Mouse (Mus musculus) forebrain, postnatal 0 days (tissue): ENCODE data around the gene Jmjd4. TPM values are rescaled to one million over a fixed set of nuclear protein-coding genes. Genes with fewer than 3 reads are reported as not detected.

Experiments used
- ATAC-seq: fragments of 200-750 bp; cut with Nextera tagmentation; 2 replicates; pipeline ENCODE4 v1.8.0; 2017; ENCODE audit warnings: mild to moderate bottlenecking, moderate library complexity
- DNase-seq: peaks from one replicate; pipeline ENCODE4 v3.0.0-alpha.2; 2015
- H3K27ac ChIP-seq: fragments of 300-500 bp; sonication (generic); 2 replicates; pipeline ENCODE4 v1.5.1; 2014; ENCODE audit warnings: low read depth, mild to moderate bottlenecking, antibody characterized with exemption, low read length, moderate library complexity, mixed read lengths
- H3K27me3 ChIP-seq: fragments of 300-500 bp; sonication (generic); 2 replicates; pipeline ENCODE4 v1.6.1; 2014; ENCODE audit warnings: mild to moderate bottlenecking, low read length, mixed read lengths; ENCODE audit not compliant: insufficient read depth
- H3K36me3 ChIP-seq: fragments of 300-500 bp; sonication (generic); 2 replicates; pipeline ENCODE4 v1.6.1; 2014; ENCODE audit warnings: mild to moderate bottlenecking, moderate library complexity; ENCODE audit not compliant: insufficient read depth
- H3K4me1 ChIP-seq: fragments of 300-500 bp; sonication (generic); 2 replicates; pipeline ENCODE4 v1.6.1; 2014; ENCODE audit warnings: antibody characterized with exemption; ENCODE audit not compliant: insufficient read depth
- H3K4me2 ChIP-seq: fragments of 300-500 bp; sonication (generic); 2 replicates; pipeline ENCODE4 v1.6.1; 2014; ENCODE audit warnings: low read depth, mild to moderate bottlenecking, moderate library complexity
- H3K4me3 ChIP-seq: fragments of 300-500 bp; sonication (generic); 2 replicates; pipeline ENCODE4 v1.5.1; 2014; ENCODE audit warnings: low read depth, low read length, mixed read lengths
- H3K9ac ChIP-seq: fragments of 300-500 bp; sonication (generic); 2 replicates; pipeline ENCODE4 v1.6.1; 2014; ENCODE audit warnings: mild to moderate bottlenecking
- H3K9me3 ChIP-seq: fragments of 300-500 bp; sonication (generic); 2 replicates; pipeline ENCODE4 v1.6.1; 2016; ENCODE audit warnings: low read length
- CTCF ChIP-seq: sonication (generic); IDR thresholded peaks from 2 replicates; pipeline ENCODE4 v1.5.1; 2016; ENCODE audit warnings: antibody characterized with exemption, control low read depth, low read depth
- WGBS: fragments of 180-500 bp; shearing (Covaris S2); extraction: QIAGEN DNeasy Blood & Tissue Kit; methylation state at CpG from one replicate; pipeline ENCODE4 v1.1.7; 2014; 5-methylcytosine and 5-hydroxymethylcytosine counted together
- polyA plus RNA-seq: library from polyadenylated mRNA; unstranded; fragments of >200 nt; fragmentation: Nextera tagmentation; extraction: Ambion mirVana; gene quantifications from 2 replicates; pipeline ENCODE4 v1.2.1, GENCODE M21; 2015
- total RNA-seq: library from RNA; depleted of rRNA; stranded (reverse); fragments of >200 nt; gene quantifications from 2 replicates; pipeline ENCODE4 v1.2.3, GENCODE M21; 2014

Gene Jmjd4
- total and polyA plus RNA-seq, 2 experiments from 2014 or later, result 17.0 to 27.7 TPM

DNA sequence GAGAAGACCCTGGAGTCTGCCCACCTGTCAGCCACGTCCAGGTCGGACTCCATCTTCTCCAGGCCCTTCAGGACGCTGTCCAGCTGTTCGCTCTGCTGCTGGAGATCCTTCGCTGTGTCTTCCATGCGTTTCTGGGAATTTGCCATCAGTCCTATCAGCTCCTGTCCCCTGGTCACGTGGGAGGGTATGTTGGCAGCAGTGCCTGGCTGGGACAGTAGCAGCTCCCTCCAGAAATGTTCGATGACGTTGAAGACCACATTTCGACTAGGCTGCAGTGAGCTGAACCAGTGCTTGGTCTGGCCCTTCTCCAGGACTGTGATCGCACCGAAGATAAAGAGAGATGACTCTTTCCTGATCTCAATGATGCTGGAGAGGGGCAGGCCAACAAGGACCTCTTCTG lies 11.9 kb upstream of the Jmjd4 start:
- H3K27me3 ChIP-seq, result no peaks in the 10 kb centered on the region
- TF ChIP-seq CTCF, result no peak

DNA sequence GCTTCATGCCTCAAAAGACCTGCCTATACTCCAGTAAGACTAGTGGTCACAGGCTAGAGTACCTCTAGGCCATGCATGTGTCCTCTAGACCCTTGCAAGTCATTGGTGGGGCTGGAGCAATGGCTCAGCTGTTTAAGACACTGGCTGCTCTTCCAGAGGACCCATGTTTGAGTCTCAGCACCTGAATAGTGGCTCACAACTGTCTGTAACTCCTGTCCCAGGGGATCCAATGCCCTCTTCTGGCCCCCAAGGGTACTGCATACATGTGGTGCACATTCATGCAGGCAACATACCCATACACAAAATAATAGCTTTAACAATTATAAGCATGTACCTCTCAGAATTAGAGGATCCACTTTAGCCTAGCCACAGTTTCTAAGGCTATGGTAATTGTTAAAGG lies 6.7 kb upstream of the Jmjd4 start:
- no peak for TF ChIP-seq CTCF
- no peak overlapping the region for H3K27ac ChIP-seq
- no peaks in the 10 kb centered on the region for H3K9me3 ChIP-seq
- H3K4me1 ChIP-seq, result no peaks in the 10 kb centered on the region
- no peak overlapping the region for H3K4me2 ChIP-seq
- DNase-seq, result no peak
- H3K27me3 ChIP-seq, result no peaks in the 10 kb centered on the region
- no peak for ATAC-seq
- H3K36me3 ChIP-seq, result peaks cover 10% of the 10 kb centered on the region
- H3K4me3 ChIP-seq, result no peak overlapping the region
- H3K9ac ChIP-seq, result no peak overlapping the region

More for the DNA sequence above, 11.9 kb upstream of the Jmjd4 start:
- 95% methylated on average over 12 of the region's 12 CpGs for WGBS
- Histone ChIP-seq H3K4me1 (no peaks in the 10 kb centered on the region), H3K9me3 (no peaks in the 10 kb centered on the region), H3K9ac (no peak overlapping the region), H3K36me3 (peaks cover 31% of the 10 kb centered on the region), H3K4me2 (no peak overlapping the region), H3K4me3 (no peak overlapping the region), H3K27ac (no peak overlapping the region)
- DNase-seq, result no peak
- ATAC-seq, result no peak

GRCm38 (mm10) chr11:59450230-59450771 lies 456 bp downstream of the Jmjd4 start:
- H3K4me2 ChIP-seq, result peak overlapping the region; percentile 86
- H3K9ac ChIP-seq, result peak overlapping the region; percentile 82
- WGBS, result 2% methylated on average over 38 of the region's 38 CpGs
- H3K4me1 ChIP-seq, result peaks cover 19% of the 10 kb centered on the region
- H3K27ac ChIP-seq, result peak overlapping the region; percentile 71
- peaks cover 21% of the 10 kb centered on the region for H3K36me3 ChIP-seq
- H3K9me3 ChIP-seq, result no peaks in the 10 kb centered on the region
- peak overlapping the region; percentile 60 for H3K4me3 ChIP-seq
- peak; percentile 68 for ATAC-seq
- DNase-seq, result no peak
- no peak; the same call in 1 of the 2 replicates for TF ChIP-seq CTCF
- H3K27me3 ChIP-seq, result no peaks in the 10 kb centered on the region

DNA sequence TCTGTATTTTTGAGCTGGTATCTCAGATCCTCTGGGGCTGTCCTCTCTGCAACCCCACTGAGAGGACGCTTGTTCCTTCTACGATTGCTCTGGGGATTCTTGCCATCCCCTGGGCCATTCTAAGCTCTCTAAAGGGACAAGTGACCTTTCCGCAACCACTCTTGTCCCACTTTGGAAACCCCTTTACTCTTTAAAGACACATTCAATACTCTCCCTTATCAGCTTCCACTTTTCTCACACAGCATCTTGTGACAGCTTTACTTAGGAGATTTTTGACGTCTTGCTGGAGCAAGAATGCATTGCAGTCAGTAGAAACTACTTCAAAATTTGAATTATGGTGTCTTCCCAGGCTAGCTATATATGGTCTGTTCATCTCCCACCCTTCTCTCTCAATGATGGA lies 1.2 kb downstream of the Jmjd4 start, which contains the start of gene Snap47:
Gene Snap47 (minus strand): TSS at position 101 of the 400 bp plus-strand sequence.
- Histone ChIP-seq H3K36me3 (peaks cover 29% of the 10 kb centered on the region), H3K27ac (peak within 1 kb of the TSS; percentile 71), H3K27me3 (no peaks in the 10 kb centered on the region), H3K4me1 (peaks cover 19% of the 10 kb centered on the region), H3K4me2 (peak within 1 kb of the TSS; percentile 86), H3K9me3 (no peaks in the 10 kb centered on the region), H3K9ac (peak within 1 kb of the TSS; percentile 82), H3K4me3 (peak within 1 kb of the TSS; percentile 60)
- no peak for DNase-seq
- 75% methylated on average over 4 of the region's 4 CpGs for WGBS
- no peak for TF ChIP-seq CTCF
- ATAC-seq, result no peak

GRCm38 (mm10) chr11:59456346-59456745 lies 6.5 kb downstream of the Jmjd4 start:
- Histone ChIP-seq H3K27me3 (no peaks in the 10 kb centered on the region), H3K36me3 (peaks cover 51% of the 10 kb centered on the region), H3K9me3 (no peaks in the 10 kb centered on the region), H3K27ac (no peak overlapping the region), H3K4me3 (no peak overlapping the region), H3K4me2 (no peak overlapping the region), H3K4me1 (0 out of 2 replicates have a peak, but pooled peaks cover under 1% of the 10 kb centered on the region), H3K9ac (no peak overlapping the region)
- 94% methylated on average over 2 of the region's 2 CpGs for WGBS
- no peak for ATAC-seq
- no peak for TF ChIP-seq CTCF
- DNase-seq, result no peak

GRCm38 (mm10) chr11:59456891-59457290 lies 7.0 kb downstream of the Jmjd4 start:
- WGBS, result 91% methylated on average over 2 of the region's 2 CpGs
- DNase-seq (no peak), ATAC-seq (no peak)
- Histone ChIP-seq H3K4me1 (no peaks in the 10 kb centered on the region), H3K27me3 (no peaks in the 10 kb centered on the region), H3K4me3 (no peak overlapping the region), H3K4me2 (no peak overlapping the region), H3K27ac (no peak overlapping the region), H3K9me3 (no peaks in the 10 kb centered on the region), H3K9ac (no peak overlapping the region), H3K36me3 (peaks cover 54% of the 10 kb centered on the region)
- TF ChIP-seq CTCF, result no peak

- Histone ChIP-seq H3K27ac (no peak overlapping the region), H3K4me3 (no peak overlapping the region), H3K4me2 (no peak overlapping the region), H3K9me3 (peaks cover 11% of the 10 kb centered on the region), H3K36me3 (peaks cover 66% of the 10 kb centered on the region), H3K4me1 (no peaks in the 10 kb centered on the region), H3K27me3 (no peaks in the 10 kb centered on the region), H3K9ac (no peak overlapping the region)
- TF ChIP-seq CTCF, result no peak
- WGBS, result 55% methylated on average over 5 of the region's 5 CpGs
- peak; percentile 32; the same call in 1 of the 2 replicates for ATAC-seq
- DNase-seq, result no peak
These were observed 9.1 kb downstream of the Jmjd4 start for GRCm38 (mm10) chr11:59458973-59459372.
